Mouse (Mus musculus) lung, postnatal 0 days (tissue): ENCODE data around the gene Gm49321. TPM values are rescaled to one million over a fixed set of nuclear protein-coding genes. Genes with fewer than 3 reads are reported as not detected.

Experiments used
- ATAC-seq: fragments of 200-750 bp; cut with Nextera tagmentation; 2 replicates; pipeline ENCODE4 v1.8.0; 2017; ENCODE audit warnings: moderate library complexity
- DNase-seq: peaks from one replicate; pipeline ENCODE4 v3.0.0-alpha.2; 2016; ENCODE audit warnings: low spot score
- H3K27ac ChIP-seq: fragments of 300-500 bp; sonication (generic); 2 replicates; pipeline ENCODE4 v1.5.1; 2014; ENCODE audit warnings: antibody characterized with exemption, mild to moderate bottlenecking, low read length, mixed read lengths
- H3K27me3 ChIP-seq: fragments of 300-500 bp; sonication (generic); replicated peaks from 2 replicates; pipeline ENCODE4 v1.6.1; 2014; ENCODE audit warnings: low read length, mixed read lengths; ENCODE audit not compliant: insufficient read depth
- H3K36me3 ChIP-seq: fragments of 300-500 bp; sonication (generic); 2 replicates; pipeline ENCODE4 v1.6.1; 2014; ENCODE audit warnings: low read length, mixed read lengths; ENCODE audit not compliant: insufficient read depth
- H3K4me1 ChIP-seq: fragments of 300-500 bp; sonication (generic); 2 replicates; pipeline ENCODE4 v1.6.1; 2014; ENCODE audit warnings: antibody characterized with exemption, low read depth, low read length, mixed read lengths; ENCODE audit not compliant: insufficient read depth
- H3K4me2 ChIP-seq: fragments of 300-500 bp; sonication (generic); replicated peaks from 2 replicates; pipeline ENCODE4 v1.6.1; 2014; ENCODE audit warnings: low read depth, mild to moderate bottlenecking, low read length, moderate library complexity, mixed read lengths
- H3K4me3 ChIP-seq: fragments of 300-500 bp; sonication (generic); 2 replicates; pipeline ENCODE4 v1.5.1; 2014; ENCODE audit warnings: low read depth, low read length
- H3K9ac ChIP-seq: fragments of 300-500 bp; sonication (generic); replicated peaks from 2 replicates; pipeline ENCODE4 v1.6.1; 2014; ENCODE audit warnings: low read depth, mild to moderate bottlenecking
- H3K9me3 ChIP-seq: fragments of 300-500 bp; sonication (generic); 2 replicates; pipeline ENCODE4 v1.6.1; 2016; ENCODE audit warnings: low read length, mixed read lengths
- CTCF ChIP-seq: IDR thresholded peaks from 2 replicates; pipeline ENCODE4 v1.5.1; 2016; ENCODE audit warnings: antibody characterized with exemption, mild to moderate bottlenecking
- EP300 ChIP-seq: IDR thresholded peaks from 2 replicates; pipeline ENCODE4 v1.6.1; 2016; ENCODE audit warnings: antibody characterized with exemption, mild to moderate bottlenecking, control low read depth
- WGBS: fragments of 180-500 bp; shearing (Covaris S2); extraction: QIAGEN DNeasy Blood & Tissue Kit; methylation state at CpG from one replicate; pipeline ENCODE4 v1.1.7; 2014; 5-methylcytosine and 5-hydroxymethylcytosine counted together
- polyA plus RNA-seq: library from polyadenylated mRNA; unstranded; fragments of >200 nt; fragmentation: Nextera tagmentation; extraction: Ambion mirVana; gene quantifications from 2 replicates; pipeline ENCODE4 v1.2.1, GENCODE M21; 2015

The Gm49321 gene
- polyA plus RNA-seq, 1 experiment from 2014 or later = 4.3 TPM

- ATAC-seq (peak; percentile 82), DNase-seq (peak; percentile 69)
- H3K9me3 ChIP-seq = no peaks in the 10 kb centered on the region
- H3K9ac ChIP-seq = peak overlapping the region; percentile 45
- H3K4me3 ChIP-seq = peak overlapping the region; percentile 100
- H3K27ac ChIP-seq = peak overlapping the region; percentile 99
- TF ChIP-seq EP300 = no peak
- no peak for TF ChIP-seq CTCF
- peak overlapping the region; percentile 75 for H3K4me2 ChIP-seq
- under 1% methylated on average over 18 of the region's 18 CpGs for WGBS
- H3K4me1 ChIP-seq = peaks cover 7% of the 10 kb centered on the region; the same call in 1 of the 2 replicates
- H3K36me3 ChIP-seq = no peaks in the 10 kb centered on the region
- H3K27me3 ChIP-seq = no peaks in the 10 kb centered on the region
These were observed 30.3 kb upstream of the Gm49321 start for GRCm38 (mm10) chr12:73907079-73907672.

GRCm38 (mm10) chr12:73907673-73908150 is 29.7 kb upstream of the Gm49321 start:
- Histone ChIP-seq H3K27me3 (no peaks in the 10 kb centered on the region), H3K4me3 (peak overlapping the region; percentile 100), H3K4me1 (peaks cover 7% of the 10 kb centered on the region; the same call in 1 of the 2 replicates), H3K4me2 (peak overlapping the region; percentile 75), H3K9me3 (no peaks in the 10 kb centered on the region), H3K36me3 (no peaks in the 10 kb centered on the region), H3K27ac (peak overlapping the region; percentile 99), H3K9ac (peak overlapping the region; percentile 97)
- DNase-seq = peak; percentile 99
- ATAC-seq = peak; percentile 99
- WGBS = under 1% methylated on average over 24 of the region's 51 CpGs
- TF ChIP-seq EP300 = no peak
- peak; percentile 72 for TF ChIP-seq CTCF

GRCm38 (mm10) chr12:73908274-73909012 is 29.0 kb upstream of the Gm49321 start:
- Histone ChIP-seq H3K36me3 (no peaks in the 10 kb centered on the region), H3K9me3 (no peaks in the 10 kb centered on the region), H3K27ac (peak overlapping the region; percentile 99), H3K9ac (peak overlapping the region; percentile 97), H3K4me1 (peaks cover 7% of the 10 kb centered on the region; the same call in 1 of the 2 replicates), H3K27me3 (no peaks in the 10 kb centered on the region), H3K4me3 (peak overlapping the region; percentile 100), H3K4me2 (peak overlapping the region; percentile 75)
- ATAC-seq (peak; percentile 41), DNase-seq (peak; percentile 69)
- under 1% methylated on average over 34 of the region's 76 CpGs for WGBS
- no peak for TF ChIP-seq CTCF
- TF ChIP-seq EP300 = no peak

- Histone ChIP-seq H3K27ac (peak overlapping the region; percentile 99), H3K4me2 (peak overlapping the region; percentile 75), H3K27me3 (no peaks in the 10 kb centered on the region), H3K9ac (peak overlapping the region; percentile 97), H3K4me3 (peak overlapping the region; percentile 100), H3K9me3 (no peaks in the 10 kb centered on the region), H3K4me1 (peaks cover 7% of the 10 kb centered on the region; the same call in 1 of the 2 replicates), H3K36me3 (no peaks in the 10 kb centered on the region)
- peak; percentile 15 for DNase-seq
- no peak for ATAC-seq
- WGBS = 1% methylated on average over 6 of the region's 6 CpGs
- TF ChIP-seq CTCF (peak; percentile 29), EP300 (no peak)
These were observed 28.4 kb upstream of the Gm49321 start for GRCm38 (mm10) chr12:73909013-73909575.

GRCm38 (mm10) chr12:73918479-73918878 is 19.0 kb upstream of the Gm49321 start:
- Histone ChIP-seq H3K4me1 (no peaks in the 10 kb centered on the region), H3K27ac (no peak overlapping the region), H3K9ac (no peak overlapping the region), H3K4me2 (no peak overlapping the region), H3K27me3 (no peaks in the 10 kb centered on the region), H3K9me3 (no peaks in the 10 kb centered on the region), H3K36me3 (no peaks in the 10 kb centered on the region), H3K4me3 (no peak overlapping the region)
- 92% methylated on average over 5 of the region's 5 CpGs for WGBS
- no peak for ATAC-seq
- DNase-seq = no peak
- TF ChIP-seq EP300 = no peak
- TF ChIP-seq CTCF = no peak

GRCm38 (mm10) chr12:73930266-73930665 is 7.2 kb upstream of the Gm49321 start:
- no peak overlapping the region for H3K4me3 ChIP-seq
- TF ChIP-seq CTCF = no peak
- no peak for TF ChIP-seq EP300
- DNase-seq = no peak
- no peaks in the 10 kb centered on the region for H3K27me3 ChIP-seq
- no peak overlapping the region for H3K27ac ChIP-seq
- 83% methylated on average over 3 of the region's 3 CpGs for WGBS
- H3K9ac ChIP-seq = no peak overlapping the region
- H3K4me1 ChIP-seq = no peaks in the 10 kb centered on the region
- peaks cover 26% of the 10 kb centered on the region for H3K36me3 ChIP-seq
- H3K9me3 ChIP-seq = no peaks in the 10 kb centered on the region
- H3K4me2 ChIP-seq = no peak overlapping the region
- no peak for ATAC-seq
